Mouse (Mus musculus) cerebellum, adult 2 months (tissue): ENCODE measurements around the gene Slc25a29.

Experiments used
- CTCF ChIP-seq: fragments of 200-500 bp; IDR thresholded peaks from 2 replicates; pipeline ENCODE4 v1.5.1; 2011; ENCODE audit warnings: low read depth, mild to moderate bottlenecking, control low read depth, low read length, moderate library complexity, borderline replicate concordance; ENCODE audit not compliant: insufficient read depth
- POLR2A ChIP-seq: fragments of 200-500 bp; IDR thresholded peaks from 2 replicates; pipeline ENCODE4 v1.6.1; 2011; ENCODE audit warnings: low read length, control low read depth, borderline replicate concordance; ENCODE audit not compliant: insufficient read depth

DNA sequence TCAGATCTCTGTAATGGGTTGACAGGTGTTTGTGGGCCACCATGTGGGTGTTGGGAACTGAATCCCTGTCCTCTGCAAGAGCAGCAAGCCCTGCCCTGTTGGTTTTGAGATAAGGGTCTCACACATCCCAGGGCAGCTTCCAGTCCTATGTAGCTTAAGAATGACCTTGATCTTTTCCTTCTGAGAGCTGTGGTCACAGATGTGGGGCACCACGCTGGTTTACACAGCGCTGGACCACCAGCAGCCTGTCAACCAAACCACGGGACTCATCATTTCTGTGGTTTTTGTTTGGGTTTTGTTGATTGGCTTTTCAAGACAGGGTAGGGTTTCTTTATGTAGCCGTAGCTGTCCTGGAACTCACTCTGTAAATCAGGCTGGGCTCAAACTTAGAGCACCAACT, 50.5 kb downstream of the Slc25a29 start:
- TF ChIP-seq CTCF = no peak
- TF ChIP-seq POLR2A = no peak
